Mouse (Mus musculus) neural tube, embryonic 14.5 days (tissue): ENCODE measurements around the gene Wnt1. TPM values are rescaled to one million over a fixed set of nuclear protein-coding genes. Genes with fewer than 3 reads are reported as not detected.

ENCODE experiments used
- ATAC-seq: fragments of 200-750 bp; cut with Nextera tagmentation; 2 replicates; pipeline ENCODE4 v1.8.0; 2017; ENCODE audit warnings: low read depth, mild to moderate bottlenecking, moderate TSS enrichment, moderate library complexity
- H3K27ac ChIP-seq: fragments of 300-500 bp; sonication (generic); 2 replicates; pipeline ENCODE4 v1.5.1; 2014; ENCODE audit warnings: low read depth, mild to moderate bottlenecking, control low read depth, low read length, moderate library complexity, mixed read lengths
- H3K27me3 ChIP-seq: fragments of 300-500 bp; sonication (generic); 2 replicates; pipeline ENCODE4 v1.6.1; 2014; ENCODE audit warnings: low read length; ENCODE audit not compliant: control insufficient read depth, insufficient read depth
- H3K36me3 ChIP-seq: fragments of 300-500 bp; sonication (generic); 2 replicates; pipeline ENCODE4 v1.6.1; 2014; ENCODE audit warnings: low read length, mixed read lengths; ENCODE audit not compliant: control insufficient read depth, insufficient read depth
- H3K4me1 ChIP-seq: fragments of 300-500 bp; sonication (generic); 2 replicates; pipeline ENCODE4 v1.6.1; 2014; ENCODE audit warnings: low read length; ENCODE audit not compliant: control insufficient read depth, insufficient read depth
- H3K4me2 ChIP-seq: fragments of 300-500 bp; sonication (generic); 2 replicates; pipeline ENCODE4 v1.6.1; 2014; ENCODE audit warnings: mild to moderate bottlenecking, low read depth, low read length, control low read depth
- H3K4me3 ChIP-seq: fragments of 300-500 bp; sonication (generic); 2 replicates; pipeline ENCODE4 v1.5.1; 2014; ENCODE audit warnings: low read depth, low read length, control low read depth, mixed read lengths
- H3K9ac ChIP-seq: fragments of 300-500 bp; sonication (generic); replicated peaks from 2 replicates; pipeline ENCODE4 v1.6.1; 2014; ENCODE audit warnings: low read depth, mild to moderate bottlenecking, control low read depth, low read length, mixed read lengths
- H3K9me3 ChIP-seq: fragments of 300-500 bp; sonication (generic); 2 replicates; pipeline ENCODE4 v1.6.1; 2016; ENCODE audit warnings: low read length; ENCODE audit not compliant: control insufficient read depth
- WGBS: fragments of 180-500 bp; shearing (Covaris S2); extraction: QIAGEN DNeasy Blood & Tissue Kit; methylation state at CpG from one replicate; pipeline ENCODE4 v1.1.7; 2014; 5-methylcytosine and 5-hydroxymethylcytosine counted together
- polyA plus RNA-seq: library from polyadenylated mRNA; unstranded; fragments of >200 nt; fragmentation: Nextera tagmentation; extraction: Ambion mirVana; gene quantifications from 2 replicates; pipeline ENCODE4 v1.2.1, GENCODE M21; 2014

Gene Wnt1
- polyA plus RNA-seq, 1 experiment from 2014 or later, result 1.9 TPM

DNA sequence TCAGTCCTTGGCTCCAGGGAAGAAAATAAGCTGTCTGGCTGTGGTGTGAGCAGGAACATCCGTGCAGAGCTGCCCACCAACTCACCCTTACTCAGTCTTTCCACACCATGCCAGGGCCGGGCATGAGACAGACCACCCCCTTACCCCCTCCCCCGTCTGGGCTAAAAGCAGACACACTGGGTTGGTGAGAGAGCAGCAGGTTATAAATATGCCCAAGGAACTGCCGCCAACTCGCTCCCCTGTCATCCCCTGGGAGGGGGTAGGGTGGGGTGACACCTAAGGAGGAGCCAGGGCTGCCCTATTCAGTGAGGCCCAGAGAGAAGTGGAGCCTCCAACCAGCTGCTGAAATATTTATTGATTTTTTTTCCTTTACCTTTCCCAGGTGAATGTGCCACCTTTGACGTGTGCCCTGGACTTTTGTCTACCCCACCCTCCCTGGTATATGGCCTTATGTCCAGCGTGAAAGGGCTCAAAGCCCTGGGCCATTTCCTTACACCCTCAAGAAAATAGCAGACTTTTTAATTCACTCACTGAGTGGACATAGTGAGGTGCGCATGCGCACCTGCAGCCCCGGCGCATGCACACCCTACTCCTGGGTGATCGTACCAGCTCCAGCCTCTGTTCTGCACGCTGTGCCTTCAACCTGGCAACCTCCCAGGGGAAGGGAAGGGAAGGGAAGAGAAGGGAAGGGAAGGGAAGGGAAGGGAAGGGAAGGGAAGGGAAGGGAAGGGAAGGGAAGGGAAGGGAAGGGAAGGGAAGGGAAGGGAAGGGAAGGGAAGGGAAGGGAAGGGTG, 7.3 kb downstream of the Wnt1 start:
- no peak overlapping the region for H3K4me3 ChIP-seq
- 3% methylated on average over 13 of the region's 13 CpGs for WGBS
- H3K9ac ChIP-seq, result no peak overlapping the region

DNA sequence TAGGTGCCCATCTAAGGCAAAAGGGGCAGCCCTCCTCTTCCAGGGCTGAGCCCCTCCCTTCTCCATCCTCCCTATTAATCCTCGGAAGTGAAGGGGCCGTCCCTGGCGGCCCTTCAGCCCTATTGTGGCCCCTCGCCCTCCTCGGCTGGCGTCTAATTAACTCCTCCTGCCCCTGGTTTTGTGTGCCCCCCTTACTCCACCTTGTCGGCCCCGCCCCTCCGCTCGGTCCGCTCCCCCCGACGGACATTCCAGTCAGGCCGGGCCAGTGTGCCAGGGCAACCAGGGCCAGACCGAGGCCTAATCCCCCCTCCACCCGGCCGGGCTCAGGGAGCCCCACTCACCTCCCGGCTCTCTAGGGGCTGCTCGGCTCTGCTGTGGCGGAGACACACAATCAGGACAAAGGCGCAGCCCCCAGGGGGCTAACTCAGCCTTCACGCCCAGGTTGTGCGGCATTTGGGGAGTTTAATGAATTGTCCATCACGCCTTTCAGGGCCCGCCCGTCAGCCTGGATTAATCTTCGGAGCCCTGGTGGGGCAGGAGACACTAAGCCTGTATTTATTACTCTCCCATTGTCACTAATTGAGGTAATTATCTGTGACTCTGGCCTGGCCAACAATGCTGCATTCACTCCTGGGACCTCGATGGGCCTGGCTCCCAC, 8.3 kb downstream of the Wnt1 start:
- Histone ChIP-seq H3K4me2 (no peak overlapping the region), H3K9ac (no peak overlapping the region), H3K27ac (no peak overlapping the region), H3K4me1 (peaks cover 10% of the 10 kb centered on the region), H3K36me3 (no peaks in the 10 kb centered on the region), H3K9me3 (no peaks in the 10 kb centered on the region), H3K4me3 (no peak overlapping the region), H3K27me3 (peaks cover 56% of the 10 kb centered on the region)
- WGBS, result 3% methylated on average over 28 of the region's 28 CpGs
- peak; percentile 91 for ATAC-seq

More for the DNA sequence above, 7.3 kb downstream of the Wnt1 start:
- peaks cover 17% of the 10 kb centered on the region for H3K4me1 ChIP-seq
- H3K36me3 ChIP-seq, result no peaks in the 10 kb centered on the region
- ATAC-seq, result no peak
- H3K27me3 ChIP-seq, result peaks cover 59% of the 10 kb centered on the region
- no peak overlapping the region for H3K4me2 ChIP-seq
- no peaks in the 10 kb centered on the region for H3K9me3 ChIP-seq
- no peak overlapping the region for H3K27ac ChIP-seq

DNA sequence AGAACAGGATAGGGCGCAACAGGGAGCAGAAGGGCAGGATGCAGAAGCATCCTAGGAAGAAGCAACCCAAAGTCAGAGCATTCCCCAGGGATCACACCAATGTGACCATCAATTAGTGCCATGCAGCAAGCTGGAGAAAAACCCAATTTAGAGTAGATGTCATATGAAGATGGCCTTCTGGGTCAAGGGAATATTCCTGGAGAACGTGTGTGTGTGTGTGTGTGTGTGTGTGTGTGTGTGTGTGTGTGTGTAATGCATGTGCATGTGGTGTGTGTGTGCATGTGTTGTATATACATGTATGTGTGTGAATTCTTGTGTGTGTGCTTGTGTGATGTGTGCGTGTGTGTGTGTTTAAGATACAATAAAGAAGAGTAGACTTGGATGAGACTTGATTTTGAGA, 9.2 kb downstream of the Wnt1 start:
- Histone ChIP-seq H3K9me3 (no peaks in the 10 kb centered on the region), H3K36me3 (no peaks in the 10 kb centered on the region), H3K27ac (no peak overlapping the region), H3K4me2 (no peak overlapping the region), H3K4me1 (peaks cover 10% of the 10 kb centered on the region; the same call in 1 of the 2 replicates), H3K9ac (no peak overlapping the region), H3K27me3 (peaks cover 50% of the 10 kb centered on the region), H3K4me3 (no peak overlapping the region)
- no peak for ATAC-seq
- 55% methylated on average over 3 of the region's 3 CpGs for WGBS

DNA sequence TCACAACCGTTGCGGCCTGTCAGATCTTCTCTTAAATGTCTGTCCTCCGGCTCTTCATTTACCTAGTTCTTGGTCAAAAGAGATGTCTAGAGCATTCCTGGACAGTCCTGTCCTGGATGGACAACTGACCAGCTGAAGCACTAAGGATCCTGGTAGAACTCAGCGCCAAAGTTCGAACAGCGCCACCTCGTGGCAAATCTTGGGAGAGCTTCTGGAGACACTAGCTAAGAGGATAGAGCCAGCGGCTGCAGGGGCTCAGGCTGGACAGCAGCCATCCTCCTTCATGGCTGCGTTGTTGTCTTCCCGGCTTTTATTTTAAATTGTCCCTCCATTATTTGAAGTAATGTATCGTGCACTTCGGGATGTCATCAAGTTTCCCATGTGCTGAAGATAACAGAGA, 9.7 kb downstream of the Wnt1 start:
- ATAC-seq, result no peak
- WGBS, result 12% methylated on average over 12 of the region's 12 CpGs
- no peak overlapping the region for H3K27ac ChIP-seq

DNA sequence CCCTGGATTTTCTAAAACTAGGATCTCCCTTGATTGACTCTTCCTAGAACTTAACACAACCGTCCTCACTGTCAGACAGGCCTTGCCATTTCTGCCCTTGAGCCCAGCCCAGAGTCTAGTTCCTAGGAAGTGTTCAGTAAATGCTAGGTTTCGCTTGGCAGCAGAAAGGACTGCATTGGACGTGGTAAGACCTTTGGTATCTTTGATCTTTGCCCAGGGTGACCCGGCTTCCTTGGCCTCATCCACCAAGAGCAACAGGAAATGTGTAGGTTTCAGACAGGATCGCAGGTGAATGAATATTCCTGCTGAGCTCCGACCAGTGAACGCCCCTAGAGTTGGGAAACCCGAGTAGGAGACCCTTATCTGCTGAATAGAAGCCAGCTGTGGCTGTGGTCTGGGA, 13.3 kb downstream of the Wnt1 start:
- H3K27ac ChIP-seq, result no peak overlapping the region
- 8% methylated on average over 8 of the region's 8 CpGs for WGBS
- no peak overlapping the region for H3K4me3 ChIP-seq
- no peaks in the 10 kb centered on the region for H3K9me3 ChIP-seq
- H3K9ac ChIP-seq, result no peak overlapping the region
- H3K4me1 ChIP-seq, result peaks cover 19% of the 10 kb centered on the region
- H3K4me2 ChIP-seq, result no peak overlapping the region
- H3K36me3 ChIP-seq, result no peaks in the 10 kb centered on the region
- peaks cover 54% of the 10 kb centered on the region for H3K27me3 ChIP-seq
- ATAC-seq, result no peak

More for the DNA sequence above, 9.7 kb downstream of the Wnt1 start:
- H3K27me3 ChIP-seq, result peaks cover 47% of the 10 kb centered on the region
- no peaks in the 10 kb centered on the region for H3K9me3 ChIP-seq
- H3K9ac ChIP-seq, result no peak overlapping the region
- H3K36me3 ChIP-seq, result no peaks in the 10 kb centered on the region
- no peak overlapping the region for H3K4me2 ChIP-seq
- H3K4me1 ChIP-seq, result peaks cover 10% of the 10 kb centered on the region; the same call in 1 of the 2 replicates
- H3K4me3 ChIP-seq, result no peak overlapping the region

DNA sequence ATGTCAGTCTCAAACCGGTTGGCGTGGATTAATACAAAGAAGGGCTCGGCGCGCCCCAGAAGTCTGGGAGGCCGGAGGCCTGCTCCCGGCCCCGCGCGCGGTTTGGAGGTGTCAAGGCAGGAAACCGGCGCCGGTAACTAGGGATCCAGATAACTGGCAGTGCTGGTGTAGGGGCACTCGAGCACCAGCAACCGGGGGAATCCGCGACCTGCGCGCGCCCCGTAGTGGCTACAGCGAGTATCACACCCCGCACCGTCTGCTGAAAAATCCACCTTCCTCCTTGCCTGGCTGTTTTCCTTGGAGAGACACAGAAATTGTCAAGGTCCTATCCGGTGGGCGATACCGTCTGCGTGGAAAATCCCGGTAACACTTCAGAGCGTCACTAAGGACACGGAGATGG, 14.4 kb downstream of the Wnt1 start:
- Histone ChIP-seq H3K36me3 (no peaks in the 10 kb centered on the region), H3K9me3 (no peaks in the 10 kb centered on the region), H3K4me2 (peak overlapping the region; percentile 19; the same call in 1 of the 2 replicates), H3K4me3 (peak overlapping the region; percentile 16; the same call in 1 of the 2 replicates), H3K27me3 (peaks cover 58% of the 10 kb centered on the region), H3K9ac (no peak overlapping the region; the same call in 1 of the 2 replicates), H3K27ac (no peak overlapping the region), H3K4me1 (peaks cover 27% of the 10 kb centered on the region)
- WGBS, result under 1% methylated on average over 32 of the region's 32 CpGs
- peak; percentile 42; the same call in 1 of the 2 replicates for ATAC-seq

DNA sequence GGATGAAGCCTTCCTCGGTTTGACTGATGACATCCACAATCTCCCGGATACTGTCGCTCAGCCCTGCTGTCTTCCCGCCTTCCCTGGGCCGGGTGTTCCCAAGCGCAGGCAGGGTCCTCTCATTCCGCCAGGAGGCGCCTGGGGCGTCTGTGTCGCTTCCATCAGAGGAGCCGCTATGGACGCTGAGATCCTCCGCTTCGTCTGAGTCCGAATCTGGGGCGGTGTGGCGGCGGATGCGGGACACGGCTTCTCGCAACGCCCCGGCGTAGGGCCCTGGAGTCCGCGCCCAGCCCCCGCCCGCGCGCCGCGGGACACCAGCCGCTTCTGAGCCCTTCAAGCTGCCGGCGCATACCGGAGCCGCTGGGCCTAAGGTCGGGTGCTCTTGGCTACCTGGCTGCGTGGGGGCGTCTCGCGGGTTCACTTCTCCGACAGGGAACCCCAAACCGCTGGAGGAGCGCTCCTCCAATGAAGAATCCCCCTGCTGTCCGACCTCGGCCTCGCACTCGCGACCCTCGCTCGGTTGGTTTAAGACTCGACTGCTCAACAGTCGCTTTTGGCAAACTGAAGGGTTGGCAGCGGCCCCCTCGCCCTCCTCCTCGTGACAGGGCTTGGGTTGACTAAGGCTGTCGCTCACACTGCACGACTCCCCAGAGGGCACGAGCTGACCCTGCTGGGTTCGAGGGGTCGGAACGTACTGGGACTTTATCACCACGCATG, 15.8 kb downstream of the Wnt1 start:
- WGBS, result 1% methylated on average over 64 of the region's 64 CpGs
- Histone ChIP-seq H3K4me1 (peaks cover 27% of the 10 kb centered on the region), H3K27me3 (peaks cover 64% of the 10 kb centered on the region), H3K9me3 (no peaks in the 10 kb centered on the region), H3K27ac (no peak overlapping the region), H3K4me3 (peak overlapping the region; percentile 39), H3K36me3 (no peaks in the 10 kb centered on the region), H3K9ac (peak overlapping the region; percentile 52), H3K4me2 (peak overlapping the region; percentile 67)
- ATAC-seq, result peak; percentile 42; the same call in 1 of the 2 replicates

DNA sequence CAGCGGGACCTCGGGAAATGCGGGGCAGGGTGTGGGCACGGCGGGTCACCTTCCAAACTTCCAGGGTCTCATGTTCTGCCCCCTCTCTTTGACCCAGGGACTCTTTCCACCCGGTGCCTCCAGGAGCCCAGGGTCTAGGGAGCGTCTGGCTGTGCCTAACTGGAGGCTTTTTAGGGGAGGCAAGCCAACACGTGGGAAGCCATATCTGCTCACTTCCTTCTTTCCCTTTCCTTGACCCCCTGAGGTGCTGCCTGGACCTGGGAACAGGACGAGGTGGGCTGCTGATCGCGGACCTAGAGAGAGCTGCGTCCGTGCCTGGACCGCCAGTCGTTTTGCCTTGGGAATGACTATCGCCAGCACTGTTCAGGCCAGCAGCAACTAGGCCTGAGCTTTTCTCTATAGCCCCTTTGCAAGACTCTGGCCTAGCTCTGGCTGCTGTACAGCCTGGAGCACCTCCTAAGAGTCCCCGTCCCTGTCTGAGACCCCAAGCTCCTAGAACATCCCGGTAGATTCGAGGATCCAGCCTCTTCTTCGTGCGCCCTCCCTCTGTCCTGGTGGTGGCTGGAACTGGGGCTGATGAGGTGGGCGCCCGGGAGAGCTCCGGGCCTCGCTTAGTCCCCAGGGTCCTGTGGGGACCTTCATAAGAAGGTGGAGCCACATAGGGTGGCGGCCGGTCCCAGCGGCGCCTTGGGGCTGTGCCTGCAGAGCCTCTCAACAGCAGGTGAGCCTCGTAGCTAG, 16.6 kb downstream of the Wnt1 start:
- no peak for ATAC-seq
- Histone ChIP-seq H3K9ac (no peak overlapping the region; the same call in 1 of the 2 replicates), H3K36me3 (no peaks in the 10 kb centered on the region), H3K4me1 (peaks cover 27% of the 10 kb centered on the region), H3K4me2 (peak overlapping the region; percentile 67; the same call in 1 of the 2 replicates), H3K4me3 (peak overlapping the region; percentile 39; the same call in 1 of the 2 replicates), H3K27ac (no peak overlapping the region), H3K9me3 (no peaks in the 10 kb centered on the region), H3K27me3 (peaks cover 61% of the 10 kb centered on the region)
- WGBS, result 5% methylated on average over 30 of the region's 30 CpGs
